Mouse (Mus musculus) ES-E14 (cell line): ENCODE measurements around the gene Cd300a.

ENCODE experiments used
- CHD2 ChIP-seq: IDR thresholded peaks from 2 replicates; pipeline ENCODE4 v1.6.1; 2014; ENCODE audit warnings: mild to moderate bottlenecking, low read depth, low read length, inconsistent platforms
- HCFC1 ChIP-seq: IDR thresholded peaks from 2 replicates; pipeline ENCODE4 v1.6.1; 2012; ENCODE audit warnings: low read length, inconsistent platforms, borderline replicate concordance; ENCODE audit not compliant: insufficient read depth
- MAFK ChIP-seq: IDR thresholded peaks from 2 replicates; pipeline ENCODE4 v1.6.1; 2014; ENCODE audit warnings: mild to moderate bottlenecking, low read depth, low read length, inconsistent platforms; ENCODE audit not compliant: insufficient read depth
- ZC3H11A ChIP-seq: IDR thresholded peaks from 2 replicates; pipeline ENCODE4 v1.6.1; 2012; ENCODE audit warnings: low read depth, mild to moderate bottlenecking, inconsistent platforms, low read length, borderline replicate concordance
- ZNF384 ChIP-seq: IDR thresholded peaks from 2 replicates; pipeline ENCODE4 v1.6.1; 2012; ENCODE audit warnings: low read depth, low read length, inconsistent platforms

DNA sequence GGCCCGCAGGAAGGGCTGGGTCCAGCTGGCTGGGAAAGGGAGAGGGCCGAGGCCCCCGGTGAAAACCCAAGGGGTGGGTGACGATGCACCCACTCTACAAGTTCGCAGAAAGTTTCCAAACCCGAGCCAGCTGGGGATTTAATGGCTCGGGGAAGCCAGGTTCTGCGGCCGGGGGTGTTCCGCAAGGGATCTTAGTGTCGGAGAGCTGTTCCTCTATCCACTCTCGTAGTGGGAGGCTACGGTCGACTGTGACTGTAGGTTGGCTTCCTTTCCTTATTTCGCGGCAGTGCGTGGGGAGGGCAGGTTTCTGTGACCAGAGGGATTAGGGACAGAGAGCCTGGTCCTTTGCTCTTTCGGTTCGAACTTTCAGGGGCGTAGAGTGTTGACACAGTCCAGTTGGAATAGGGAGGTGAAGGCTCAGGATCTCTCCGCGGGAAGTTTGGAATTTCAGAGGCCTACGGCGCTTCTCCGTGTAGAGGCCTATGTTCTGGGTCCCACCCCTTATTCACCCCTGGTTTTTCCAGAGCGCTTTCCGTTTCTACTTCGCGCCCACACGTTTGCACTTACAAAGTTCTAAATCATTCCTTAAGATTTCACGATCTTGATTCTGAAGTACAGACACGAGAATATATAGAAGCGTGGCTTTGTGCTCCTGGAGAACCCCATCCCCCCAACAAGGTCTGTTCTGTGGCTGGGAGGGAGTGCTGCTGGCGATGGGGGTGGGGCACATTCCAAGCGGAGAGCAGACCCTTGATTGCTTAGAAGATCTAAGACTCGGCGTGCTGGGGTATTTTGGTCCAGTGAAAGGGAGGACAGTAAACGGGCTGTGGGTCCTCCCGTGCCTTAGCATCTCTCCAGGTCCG, 37.3 kb upstream of the Cd300a start:
- TF ChIP-seq ZC3H11A (no peak), CHD2 (0 out of 2 replicates have a peak, but pooled peaks have one; percentile 11), ZNF384 (no peak), HCFC1 (no peak), MAFK (no peak)
